Mouse (Mus musculus): ENCODE data around the gene Tle1. TPM values are rescaled to one million over a fixed set of nuclear protein-coding genes. Genes with fewer than 3 reads are reported as not detected.

Gene Tle1
- total RNA-seq (2021) = 10 to 100 TPM; 18.1 to 18.8 TPM
- long read RNA-seq, experiment 1, transcript Tle1-205 (7 exons, 2,067 nt) = major isoform, 18 of 40 reads
- long read RNA-seq, experiment 1, partial matches to known transcripts = 11 of 40 reads
- long read RNA-seq, experiment 1, other reads (novel, unspliced or antisense) = 11 of 40 reads
- long read RNA-seq, experiment 2, transcript Tle1-205 (7 exons, 2,067 nt) = major isoform, 28 of 55 reads
- long read RNA-seq, experiment 2, partial matches to known transcripts = 16 of 55 reads
- long read RNA-seq, experiment 2, other reads (novel, unspliced or antisense) = 10 of 55 reads

- DNase-seq (ENCODE audit: low spot score) = peak; percentile 99
Measured at GRCm38 (mm10) chr4:72200559-72201409, at the start of gene Tle1. Gene Tle1, minus strand, starts transcription at chr4:72200919.

GRCm38 (mm10) chr4:72233584-72234219, 33.0 kb upstream of the Tle1 start:
- DNase-seq (ENCODE audit: low spot score) = no peak

GRCm38 (mm10) chr4:72232206-72232605, 31.5 kb upstream of the Tle1 start:
- DNase-seq (ENCODE audit: low spot score) = no peak

DNA sequence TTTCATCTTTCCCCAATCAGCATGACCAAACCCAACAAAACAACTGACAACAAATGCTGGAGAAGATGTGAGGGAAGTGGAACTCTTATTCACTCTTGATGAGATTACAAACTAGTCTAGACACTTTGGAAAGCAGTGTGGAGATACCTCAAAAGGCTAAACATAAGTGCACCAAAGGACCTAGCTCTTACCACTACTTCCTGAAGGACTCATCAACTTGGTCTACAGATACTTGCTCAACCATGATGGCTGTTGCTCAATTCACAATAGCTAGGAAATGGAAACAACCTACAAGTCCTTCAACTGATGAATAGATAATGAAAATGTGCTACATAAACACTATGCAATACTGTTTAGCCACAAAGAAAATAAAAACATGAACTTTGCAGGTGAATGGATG, 30.1 kb upstream of the Tle1 start:
- DNase-seq (ENCODE audit: low spot score) = no peak

GRCm38 (mm10) chr4:72221629-72222028, 20.9 kb upstream of the Tle1 start:
- DNase-seq (ENCODE audit: low spot score) = no peak

DNA sequence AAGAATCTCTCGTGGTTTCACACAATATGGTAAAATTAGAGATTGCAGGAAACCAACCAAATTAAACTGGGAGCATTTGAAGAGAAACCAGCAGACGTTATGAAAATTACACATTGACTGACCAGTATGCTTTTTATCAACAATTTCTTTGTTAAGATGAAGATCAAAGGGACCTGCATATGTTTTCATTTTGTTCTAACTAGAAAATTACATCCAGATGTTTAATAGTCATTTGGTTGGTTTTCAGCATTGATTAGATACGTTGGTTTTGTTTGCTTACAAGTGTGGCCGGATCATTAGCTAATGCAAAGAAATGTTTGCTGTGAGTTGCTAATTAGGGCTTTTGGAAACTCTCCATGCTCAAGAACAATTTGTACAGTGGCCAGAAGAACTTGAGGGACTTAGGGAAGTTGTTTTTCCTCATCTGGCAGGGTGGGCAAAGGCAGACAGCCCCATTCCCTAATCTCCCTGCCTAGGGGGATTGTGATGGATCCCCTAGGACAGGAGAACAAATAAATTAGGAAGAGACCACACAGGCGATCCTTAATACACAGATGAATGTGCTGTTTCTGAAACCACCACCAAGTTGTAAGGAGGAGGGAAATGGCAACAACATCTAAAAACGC, 3.8 kb upstream of the Tle1 start:
- DNase-seq (ENCODE audit: low spot score) = no peak

GRCm38 (mm10) chr4:72201521-72201991, 837 bp upstream of the Tle1 start:
- peak; percentile 43 for DNase-seq (ENCODE audit: low spot score)

DNA sequence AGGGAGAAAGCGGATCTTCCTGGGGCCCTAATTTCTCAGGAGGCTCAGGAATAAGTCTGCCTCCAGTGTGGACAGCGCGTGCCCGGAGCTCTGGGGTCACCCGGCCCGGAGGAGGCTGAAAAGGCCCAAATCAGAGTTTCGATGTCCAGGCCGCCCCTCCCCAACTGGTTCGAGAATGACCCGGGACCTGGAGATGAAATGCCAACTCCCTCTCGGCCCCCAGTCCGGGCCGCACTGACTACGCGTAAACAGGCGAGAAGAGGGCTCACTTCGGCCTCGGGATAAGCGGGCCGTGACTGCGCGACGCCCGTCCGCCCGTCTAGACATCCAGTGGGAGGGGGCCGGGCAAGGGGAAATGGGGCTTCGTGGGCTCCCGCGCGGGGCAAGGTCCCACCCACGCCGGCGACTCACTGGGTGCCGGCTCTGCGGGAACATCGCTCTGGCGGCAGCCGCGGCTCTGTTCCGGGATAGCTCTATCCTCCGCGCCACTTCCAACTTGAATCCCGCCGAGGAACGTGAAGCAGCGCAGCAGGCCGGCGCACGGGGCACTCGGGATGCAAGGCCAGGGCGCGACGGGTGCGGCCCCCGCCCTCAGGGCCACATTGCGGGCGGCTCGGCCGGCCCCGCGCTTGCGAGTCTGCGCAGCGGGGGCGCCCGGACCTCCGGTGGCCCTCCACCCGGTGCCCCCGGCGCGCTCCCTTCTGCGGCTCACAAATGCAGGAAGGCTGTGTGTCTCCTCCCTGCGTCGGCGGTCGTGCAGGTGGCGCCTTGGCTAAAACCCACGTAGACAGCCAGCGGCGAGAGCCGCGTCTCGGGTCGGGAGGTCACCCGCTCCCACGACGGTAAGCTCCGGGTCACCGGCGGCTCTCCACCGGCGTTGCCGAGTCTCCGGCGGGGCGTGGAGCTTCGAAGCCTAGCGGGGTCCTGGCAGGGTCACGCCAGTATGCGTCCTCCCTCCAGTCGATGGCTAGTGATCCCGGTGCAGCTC, 854 bp downstream of the Tle1 start:
- peak; percentile 32 for DNase-seq (ENCODE audit: low spot score)

- DNase-seq (ENCODE audit: low spot score) = peak; percentile 82
Measured at GRCm38 (mm10) chr4:72198877-72199411, 1.8 kb downstream of the Tle1 start.

GRCm38 (mm10) chr4:72197888-72198605, 2.7 kb downstream of the Tle1 start:
- peak; percentile 54 for DNase-seq (ENCODE audit: low spot score)

- DNase-seq (ENCODE audit: low spot score) = no peak
Measured at GRCm38 (mm10) chr4:72195116-72195835, 5.4 kb downstream of the Tle1 start.

DNA sequence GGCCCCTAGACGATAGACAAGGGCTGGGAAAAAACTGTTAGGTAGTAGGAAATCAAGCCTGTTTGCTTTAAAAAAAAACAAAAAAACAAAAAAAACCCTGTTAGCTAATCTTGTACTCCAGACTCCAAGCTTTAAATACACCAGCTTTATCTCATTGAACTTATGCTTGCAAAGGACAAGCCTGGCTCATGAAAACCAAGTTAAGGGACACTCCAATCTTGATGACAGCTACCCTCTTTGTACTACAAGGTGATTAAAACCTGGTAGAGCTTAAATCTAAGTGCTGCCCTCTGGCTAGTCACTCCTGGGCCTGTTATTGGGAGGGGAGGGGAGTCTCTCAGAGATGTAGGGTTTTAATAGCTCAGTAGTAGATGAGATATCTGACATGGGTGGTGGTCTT, 7.4 kb downstream of the Tle1 start:
- no peak for DNase-seq (ENCODE audit: low spot score)

GRCm38 (mm10) chr4:72184476-72184875, 16.2 kb downstream of the Tle1 start:
- peak; percentile 30 for DNase-seq (ENCODE audit: low spot score)

DNA sequence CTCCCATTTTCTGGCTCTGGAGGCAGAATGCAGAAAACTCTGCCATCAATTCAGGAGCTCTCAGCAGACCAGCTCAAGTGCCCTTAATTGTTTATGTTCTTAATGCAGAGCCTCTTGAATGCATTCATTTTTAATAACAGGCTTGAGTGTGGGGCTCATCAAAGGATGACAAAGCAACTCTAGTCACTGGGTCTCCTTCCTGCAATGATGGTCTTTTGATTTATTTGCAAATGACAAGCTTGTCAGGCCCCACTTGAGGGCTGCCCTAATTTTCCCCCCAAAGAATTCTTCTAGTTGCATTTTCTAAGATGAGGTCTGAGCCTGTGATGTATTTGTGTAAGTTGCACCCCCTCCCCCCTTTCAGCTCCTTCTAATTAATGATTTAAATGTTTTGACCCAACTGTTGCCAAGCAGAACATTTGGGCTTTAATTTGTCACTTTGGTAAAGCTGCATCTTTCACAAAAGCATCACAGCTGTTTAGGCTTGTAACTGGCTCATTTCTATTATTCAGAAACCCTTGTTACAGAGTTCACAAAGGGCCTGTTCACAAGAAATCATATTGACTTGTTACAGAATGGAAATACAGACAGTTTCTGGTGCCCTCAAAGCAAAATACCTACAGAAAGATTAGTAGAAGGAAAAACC, 18.3 kb downstream of the Tle1 start:
- no peak for DNase-seq (ENCODE audit: low spot score)

DNA sequence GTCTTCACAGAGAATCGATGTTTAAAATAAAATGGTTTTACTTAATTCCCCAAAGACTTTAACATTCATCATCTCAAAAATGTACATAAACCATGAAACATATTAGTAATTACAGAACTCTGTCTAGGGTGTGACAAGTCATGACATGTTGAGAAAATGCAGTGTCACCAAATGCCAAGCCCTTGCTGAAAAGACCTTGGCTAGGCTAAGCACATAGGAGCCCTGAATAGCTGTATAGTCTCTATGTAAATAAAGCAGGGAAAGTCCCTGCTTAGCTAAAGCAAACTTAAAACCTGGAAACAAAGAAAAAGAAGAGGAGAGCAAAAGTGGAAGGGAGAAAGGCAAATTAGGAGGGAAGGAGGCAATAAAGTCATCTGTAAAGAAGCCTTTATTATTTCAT, 24.8 kb downstream of the Tle1 start:
- no peak for DNase-seq (ENCODE audit: low spot score)

- no peak for DNase-seq (ENCODE audit: low spot score)
Measured at GRCm38 (mm10) chr4:72168267-72168666, 32.5 kb downstream of the Tle1 start.

DNA sequence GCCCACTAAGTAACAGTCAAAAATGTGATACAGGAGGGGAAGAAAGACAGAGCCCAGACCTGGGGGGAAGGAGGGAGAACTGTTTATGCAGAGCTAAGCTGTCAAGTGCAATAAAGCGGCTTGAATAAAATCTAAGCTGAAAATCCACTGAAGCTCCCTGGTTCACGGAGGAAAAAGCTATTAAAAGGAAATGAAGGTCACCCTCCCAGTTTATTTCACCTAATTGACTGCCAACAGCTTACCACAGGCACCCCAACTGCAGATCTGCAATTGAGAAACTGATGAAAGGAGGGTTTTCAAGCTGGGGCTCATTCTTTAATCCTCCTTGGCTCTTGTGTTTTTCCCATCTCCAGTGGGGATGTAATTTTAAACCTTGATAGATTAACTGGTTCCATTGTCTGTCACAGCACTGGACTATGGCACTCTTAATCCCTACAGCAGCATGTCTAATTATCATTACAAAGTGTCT, 32.9 kb downstream of the Tle1 start:
- DNase-seq (ENCODE audit: low spot score) = no peak

- no peak for DNase-seq (ENCODE audit: low spot score)
Measured at GRCm38 (mm10) chr4:72167171-72167570, 33.5 kb downstream of the Tle1 start.

All from gastrocnemius, adult 18-20 months (tissue).